ENCODE assay signal across 1 mouse cellular context in the genomic region with DNA sequence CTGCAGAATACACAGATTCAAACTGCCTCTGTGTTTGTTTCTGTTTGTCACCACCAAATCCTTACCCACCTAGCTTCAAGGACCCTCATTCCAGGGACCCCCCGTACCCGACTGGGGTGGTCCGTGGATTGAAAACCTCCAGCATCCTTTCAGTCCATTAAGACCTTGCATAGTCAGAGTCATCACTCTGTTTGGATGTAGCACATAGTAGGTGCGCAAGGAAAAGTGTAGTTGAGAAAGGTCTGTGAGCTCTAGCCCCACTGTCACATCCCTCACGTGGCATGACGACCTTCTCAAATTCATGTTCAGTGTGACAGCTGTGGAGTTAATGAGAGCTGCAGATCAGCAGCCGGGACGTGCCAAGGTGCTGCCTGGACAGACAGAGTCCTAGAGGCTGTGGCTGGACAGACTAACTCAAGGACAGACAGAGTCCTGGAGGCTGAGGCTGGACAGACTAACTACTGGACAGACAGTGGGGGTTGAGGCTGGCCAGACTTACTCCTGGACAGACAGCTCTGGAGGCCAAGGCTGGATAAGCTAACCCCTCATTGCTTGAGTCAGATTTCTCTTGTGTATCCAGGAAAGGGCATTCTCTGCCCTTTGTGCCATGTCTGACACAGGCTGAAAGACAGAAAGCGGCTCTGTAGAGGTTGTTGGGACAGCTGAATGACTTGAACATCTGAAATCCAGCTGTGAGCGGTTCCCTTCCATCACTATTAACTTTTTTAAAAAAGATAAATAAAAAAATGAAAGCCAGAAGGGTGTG.
TF ChIP-seq lines count a peak whose summit lies in the region.

No protein-coding gene starts in this region.

TF ChIP-seq in MEL, 35 proteins besides CTCF, POLR2A, EP300 and RAD21:
- TF ChIP-seq E2F4 (IDR thresholded peaks at IDR 0.05; ENCODE audit: borderline replicate concordance, low read depth, low read length): no peak
- no peak for TF ChIP-seq TAL1 (IDR thresholded peaks at IDR 0.05; ENCODE audit: low read length)
- TF ChIP-seq MAFK (IDR thresholded peaks at IDR 0.05; ENCODE audit: borderline replicate concordance, low read depth, low read length): no peak
- peak; percentile 83 for TF ChIP-seq ZKSCAN1 (IDR thresholded peaks at IDR 0.05; ENCODE audit: low read depth, low read length)
